Mouse (Mus musculus): ENCODE measurements around the gene Klf15. TPM values are rescaled to one million over a fixed set of nuclear protein-coding genes. Genes with fewer than 3 reads are reported as not detected.

Gene Klf15
- polyA plus RNA-seq (2012; rRNA removed) = 20.5 and 34.9 TPM in 2 replicates

GRCm38 (mm10) chr6:90462181-90462706 lies at the start of gene Klf15:
TSS of gene Klf15 (plus strand) at chr6:90462576.

GRCm38 (mm10) chr6:90428380-90428974 lies 33.9 kb upstream of the Klf15 start, which contains the start of gene Cfap100:
TSS of gene Cfap100 (minus strand) at chr6:90428797.

GRCm38 (mm10) chr6:90486176-90486921 lies 24.0 kb downstream of the Klf15 start, which contains the start of gene Aldh1l1:
TSS of gene Aldh1l1 (plus strand) at chr6:90486427.

Other genes with a start within 250 kb of the Klf15 start
- 0.17 TPM in 1 of 2 replicates, not detected in the other for gene Vmn1r53, start 238.1 kb upstream of the Klf15 start, polyA plus RNA-seq (2012; rRNA removed)
- gene Vmn1r54, start 216.3 kb upstream of the Klf15 start, polyA plus RNA-seq (2012; rRNA removed) = not detected in 2 replicates
- gene BC048671, start 161.4 kb upstream of the Klf15 start, polyA plus RNA-seq (2012; rRNA removed) = not detected in 2 replicates
- gene Chst13, start 137.4 kb upstream of the Klf15 start, polyA plus RNA-seq (2012; rRNA removed) = 0.51 and 1.1 TPM in 2 replicates
- gene Uroc1, start 129.3 kb upstream of the Klf15 start, polyA plus RNA-seq (2012; rRNA removed) = 0.04 TPM in 1 of 2 replicates, not detected in the other
- gene Zxdc, start 93.1 kb upstream of the Klf15 start, polyA plus RNA-seq (2012; rRNA removed) = 10.9 and 13.8 TPM in 2 replicates
- gene Cfap100, start 33.8 kb upstream of the Klf15 start, polyA plus RNA-seq (2012; rRNA removed) = 0.03 and 0.35 TPM in 2 replicates
- gene Aldh1l1, start 23.9 kb downstream of the Klf15 start, polyA plus RNA-seq (2012; rRNA removed) = 11.0 and 11.8 TPM in 2 replicates
- 3.4 and 4.0 TPM in 2 replicates for gene Slc41a3, start 142.1 kb downstream of the Klf15 start, polyA plus RNA-seq (2012; rRNA removed)

All from stomach, adult 2 months (tissue).